ENCODE assay signal across 18 mouse cellular contexts in genomic region chr8:34233705-34234104, GRCm38 (mm10).
A peak's percentile ranks its signal among the peaks of the same experiment; 100 is the strongest.
DNase-seq lines count a peak whose midpoint lies in the region; ATAC-seq lines count a peak whose summit lies in the region.
"Had no signal": no experiment of that assay in that cellular context is flagged by ENCODE, and none has a peak within 500 bp of the region (broad histone marks: within the 10 kb centered on the region; RNA-seq: fewer than 3 reads in every experiment).

No protein-coding gene starts in this region.

- no peaks in the 10 kb centered on the region for H3K4me1 ChIP-seq in hindbrain, embryonic 16.5 days (ENCODE audit: control insufficient read depth, insufficient read depth, low read depth, low read length)
- no peaks in the 10 kb centered on the region for H3K4me1 ChIP-seq in hindbrain, embryonic 14.5 days (replicated peaks; ENCODE audit: control insufficient read depth, insufficient read depth, low read length)
- H3K4me1 ChIP-seq: embryonic facial prominence, embryonic 15.5 days; midbrain, embryonic 15.5 days had no signal

- H3K9me3 ChIP-seq in hindbrain, embryonic 16.5 days (ENCODE audit: control insufficient read depth, low read length), result no peaks in the 10 kb centered on the region
- no peaks in the 10 kb centered on the region for H3K9me3 ChIP-seq in hindbrain, embryonic 14.5 days (ENCODE audit: control insufficient read depth, low read length)
- H3K9me3 ChIP-seq: embryonic facial prominence, embryonic 15.5 days; midbrain, embryonic 15.5 days had no signal

- no peaks in the 10 kb centered on the region for H3K27me3 ChIP-seq in hindbrain, embryonic 16.5 days (replicated peaks; ENCODE audit: control insufficient read depth, insufficient read depth, low read length)
- no peaks in the 10 kb centered on the region for H3K27me3 ChIP-seq in hindbrain, embryonic 14.5 days (ENCODE audit: control insufficient read depth, insufficient read depth, low read length)
- H3K27me3 ChIP-seq: embryonic facial prominence, embryonic 15.5 days; heart, embryonic 13.5 days; midbrain, embryonic 15.5 days had no signal

- H3K4me2 ChIP-seq in hindbrain, embryonic 16.5 days (ENCODE audit: low read length), result no peak overlapping the region
- H3K4me2 ChIP-seq in hindbrain, embryonic 14.5 days (replicated peaks), result no peak overlapping the region
- H3K4me2 ChIP-seq: embryonic facial prominence, embryonic 15.5 days; heart, embryonic 13.5 days; midbrain, embryonic 15.5 days had no signal

- DNase-seq in hindbrain, embryonic 14.5 days (ENCODE audit: low spot score), result no peak
- peak; percentile 45 for DNase-seq in cerebellum, adult 11 months
- peak; percentile 37 for DNase-seq in cerebellum, adult 8-10 months
- DNase-seq in fat pad, adult 2 months (ENCODE audit: extremely low read depth, low read depth, low spot score), result peak; percentile 83
- DNase-seq in urinary bladder, postnatal 36 days (ENCODE audit: low spot score in 2 of 2), result no peak
- DNase-seq in thymus, adult 18-20 months, result no peak
- DNase-seq: adrenal gland, adult 2 months; heart, adult 11 months; kidney, adult 18-20 months; kidney, postnatal 25 days; liver, postnatal 0 days; lung, postnatal 10 days; right cerebral cortex, postnatal 4 days had no signal

- H3K4me3 ChIP-seq in hindbrain, embryonic 16.5 days (ENCODE audit: low read length), result no peak overlapping the region
- no peak overlapping the region for H3K4me3 ChIP-seq in hindbrain, embryonic 14.5 days (replicated peaks; ENCODE audit: low read length)
- H3K4me3 ChIP-seq: embryonic facial prominence, embryonic 15.5 days; heart, embryonic 13.5 days; megakaryocyte, embryonic 14.5 days; midbrain, embryonic 15.5 days had no signal

- no peaks in the 10 kb centered on the region for H3K36me3 ChIP-seq in hindbrain, embryonic 16.5 days (ENCODE audit: control insufficient read depth, insufficient read depth, low read length)
- no peaks in the 10 kb centered on the region for H3K36me3 ChIP-seq in hindbrain, embryonic 14.5 days (replicated peaks; ENCODE audit: control insufficient read depth, insufficient read depth)
- H3K36me3 ChIP-seq: embryonic facial prominence, embryonic 15.5 days; heart, embryonic 13.5 days; midbrain, embryonic 15.5 days had no signal

- ATAC-seq in hindbrain, embryonic 16.5 days, result peak; percentile 72
- ATAC-seq in hindbrain, embryonic 14.5 days (ENCODE audit: low FRiP score), result no peak
- ATAC-seq: liver, postnatal 0 days; midbrain, embryonic 15.5 days had no signal

- WGBS in hindbrain, embryonic 16.5 days, result 70% methylated on average over 4 of the region's 4 CpGs
- 85% methylated on average over 4 of the region's 4 CpGs for WGBS in hindbrain, embryonic 14.5 days

- no peak overlapping the region for H3K9ac ChIP-seq in hindbrain, embryonic 16.5 days (ENCODE audit: low read depth, low read length)
- no peak overlapping the region for H3K9ac ChIP-seq in hindbrain, embryonic 14.5 days
- H3K9ac ChIP-seq: embryonic facial prominence, embryonic 15.5 days; heart, embryonic 13.5 days; liver, postnatal 0 days; midbrain, embryonic 15.5 days had no signal

- H3K27ac ChIP-seq in hindbrain, embryonic 16.5 days (ENCODE audit: low read depth, low read length), result no peak overlapping the region
- no peak overlapping the region for H3K27ac ChIP-seq in hindbrain, embryonic 14.5 days
- H3K27ac ChIP-seq: embryonic facial prominence, embryonic 15.5 days; heart, embryonic 13.5 days; midbrain, embryonic 15.5 days had no signal

Comparison
In these comparisons a context has a peak if more than half of its experiments do, and no peak if none do; other contexts are left out.
1. DNase-seq: peak in cerebellum, adult 11 months (single experiment), cerebellum, adult 8-10 months (single experiment) and fat pad, adult 2 months (single experiment); none in hindbrain, embryonic 14.5 days (single experiment), urinary bladder, postnatal 36 days (0 of 2) and thymus, adult 18-20 months (0 of 2).